Mouse (Mus musculus): ENCODE results near the gene Pigr. TPM values are rescaled to one million over a fixed set of nuclear protein-coding genes. Genes with fewer than 3 reads are reported as not detected.
A peak's percentile ranks its signal among the peaks of the same experiment; 100 is the strongest.

The Pigr gene
- polyA plus RNA-seq, 1 experiment from 2014 or later: not detected

DNA sequence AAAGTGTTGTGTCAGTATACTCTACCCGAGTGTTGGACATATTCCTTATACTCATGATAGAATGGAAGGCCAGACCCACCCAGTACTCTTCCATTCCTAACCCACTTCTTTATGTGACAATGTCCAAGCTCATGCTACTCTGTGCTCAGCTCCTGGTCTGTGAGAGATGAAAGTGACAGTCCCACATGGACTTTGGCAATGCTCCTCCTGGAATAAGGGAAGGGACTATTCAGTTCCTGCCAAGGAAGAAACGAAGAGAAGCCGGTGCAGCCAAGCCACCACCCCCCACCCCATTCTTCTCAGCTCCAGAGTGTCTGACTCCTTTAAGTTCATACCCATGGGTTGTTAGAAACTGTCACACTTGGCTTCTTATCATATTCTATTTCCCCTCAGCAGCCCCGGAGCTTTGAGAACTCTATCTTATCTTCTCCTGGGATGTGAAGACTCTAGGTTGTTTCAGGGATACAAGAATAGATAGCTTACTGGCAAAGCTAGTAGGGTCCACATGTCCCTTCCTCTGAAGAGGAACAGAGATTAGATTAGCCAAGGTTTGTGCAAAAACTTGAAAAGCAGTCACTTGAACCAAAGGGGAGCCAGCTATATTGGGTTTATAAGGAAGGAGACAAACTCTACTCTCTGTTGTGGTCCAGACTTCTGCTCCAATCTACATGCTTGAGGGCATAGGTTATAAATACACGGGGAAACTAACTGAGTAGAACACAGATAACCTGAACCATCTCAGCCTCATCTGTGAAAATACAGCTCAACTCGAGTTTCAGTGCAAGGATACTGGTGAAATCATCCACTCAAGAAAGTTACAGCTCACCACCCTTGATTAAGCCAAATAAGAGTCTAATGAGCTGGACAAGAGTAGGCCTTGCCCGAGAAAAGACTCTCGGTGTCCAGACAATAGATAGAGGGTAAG lies 3.7 kb downstream of the Pigr start:
- Histone ChIP-seq H3K9me3 (ENCODE audit: low read depth, low read length) (no peaks in the 10 kb centered on the region), H3K4me1 (ENCODE audit: insufficient read depth) (no peaks in the 10 kb centered on the region), H3K27ac (ENCODE audit: low read depth) (no peak overlapping the region), H3K36me3 (ENCODE audit: insufficient read depth) (no peaks in the 10 kb centered on the region), H3K9ac (no peak overlapping the region), H3K4me3 (ENCODE audit: low read depth, low read length) (no peak overlapping the region), H3K27me3 (ENCODE audit: insufficient read depth, low read length) (no peaks in the 10 kb centered on the region), H3K4me2 (no peak overlapping the region)
- no peak for DNase-seq
- 62% methylated on average over 8 of the region's 8 CpGs for WGBS
- TF ChIP-seq CTCF (IDR thresholded peaks at IDR 0.05; ENCODE audit: low read depth): no peak
- ATAC-seq (ENCODE audit: insufficient read depth): no peak

DNA sequence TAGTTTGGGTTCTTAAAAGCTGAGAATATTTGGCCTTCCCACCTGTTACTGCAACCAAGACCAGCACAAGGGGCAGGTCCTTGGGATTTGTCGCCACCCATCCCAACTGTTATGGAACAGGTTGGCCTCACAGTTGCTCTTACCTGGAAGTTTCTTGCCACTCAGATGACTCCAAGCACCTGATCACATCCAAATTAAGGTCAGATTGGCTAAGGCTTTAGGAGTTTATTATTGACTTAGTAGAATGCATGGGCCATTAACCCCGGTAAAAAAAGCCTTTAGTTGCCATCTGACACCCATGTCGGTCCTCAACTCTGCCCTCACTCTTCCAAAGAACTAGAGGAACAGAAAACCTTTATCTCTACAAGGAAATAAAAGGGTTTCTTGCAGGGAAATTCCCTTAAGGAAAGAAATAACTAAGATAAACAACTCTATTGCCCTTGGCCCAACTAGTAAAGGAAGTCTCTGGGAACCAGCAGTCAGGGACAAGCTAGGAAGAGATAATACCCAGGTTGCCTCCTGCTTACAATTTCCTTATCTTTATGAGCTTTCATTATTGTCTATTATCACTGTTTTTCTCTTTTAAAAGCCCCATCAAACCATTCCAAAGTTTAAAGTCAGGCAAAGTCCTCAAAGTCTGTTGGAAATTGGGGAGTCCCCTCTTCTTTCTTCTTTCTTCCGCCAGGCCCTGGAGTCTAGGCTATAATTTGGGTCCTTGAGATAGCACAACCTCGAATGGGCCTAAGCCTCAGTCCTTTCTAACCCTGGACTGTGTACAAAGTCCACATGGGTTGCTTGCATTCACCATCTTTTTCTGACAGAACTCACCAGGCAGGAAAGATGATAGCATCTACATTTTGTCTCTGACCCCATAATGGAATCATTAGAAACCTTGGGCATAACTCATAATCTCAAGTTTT lies 6.0 kb downstream of the Pigr start:
- no peak overlapping the region for H3K27ac ChIP-seq (ENCODE audit: low read depth)
- no peaks in the 10 kb centered on the region for H3K4me1 ChIP-seq (ENCODE audit: insufficient read depth)
- no peak for ATAC-seq (ENCODE audit: insufficient read depth)
- H3K4me2 ChIP-seq: no peak overlapping the region
- no peak overlapping the region for H3K4me3 ChIP-seq (ENCODE audit: low read depth, low read length)
- TF ChIP-seq CTCF (IDR thresholded peaks at IDR 0.05; ENCODE audit: low read depth): no peak
- H3K36me3 ChIP-seq (ENCODE audit: insufficient read depth): no peaks in the 10 kb centered on the region
- 75% methylated on average over 5 of the region's 5 CpGs for WGBS
- no peaks in the 10 kb centered on the region for H3K9me3 ChIP-seq (ENCODE audit: low read depth, low read length)
- H3K9ac ChIP-seq: no peak overlapping the region
- DNase-seq: no peak
- no peaks in the 10 kb centered on the region for H3K27me3 ChIP-seq (ENCODE audit: insufficient read depth, low read length)

DNA sequence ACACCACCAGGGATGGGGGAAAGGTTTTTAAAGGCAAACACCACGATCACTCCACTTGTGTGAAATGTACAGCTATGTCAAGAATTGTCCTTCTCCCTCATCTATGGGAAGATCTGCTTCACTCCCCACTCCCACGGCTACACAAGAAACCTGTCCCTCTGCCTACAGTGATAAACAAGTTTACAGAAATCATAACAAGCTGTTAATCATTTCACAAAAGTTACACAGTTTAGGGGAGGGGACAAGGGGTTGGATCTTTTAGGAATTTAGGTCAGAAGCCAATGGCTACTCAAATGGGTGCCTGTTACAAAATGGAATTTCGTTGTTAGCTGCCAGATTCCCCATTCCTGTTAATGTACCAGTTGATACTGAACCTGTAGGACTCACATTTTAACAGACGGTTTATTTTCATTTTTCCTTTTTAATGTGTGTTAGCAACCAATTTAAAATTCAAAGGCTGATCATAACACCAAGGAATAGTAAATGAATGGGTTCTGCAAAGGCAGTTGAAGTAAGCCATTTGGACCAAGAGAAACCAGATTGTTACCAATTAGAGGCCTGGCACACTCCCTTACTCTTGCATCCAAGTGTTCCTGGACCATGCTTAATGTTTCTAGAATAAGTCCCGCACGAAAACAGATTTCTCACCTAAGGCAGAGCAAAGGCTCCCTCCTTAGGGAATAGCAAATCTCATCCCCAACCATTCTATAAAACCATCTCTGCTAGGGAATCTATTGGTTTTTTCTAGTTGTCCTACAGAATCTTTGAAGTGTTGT lies 8.9 kb downstream of the Pigr start:
- Histone ChIP-seq H3K27me3 (ENCODE audit: insufficient read depth, low read length) (no peaks in the 10 kb centered on the region), H3K36me3 (ENCODE audit: insufficient read depth) (no peaks in the 10 kb centered on the region), H3K4me1 (ENCODE audit: insufficient read depth) (0 out of 2 replicates have a peak, but pooled peaks cover 3% of the 10 kb centered on the region), H3K4me3 (ENCODE audit: low read depth, low read length) (no peak overlapping the region), H3K27ac (ENCODE audit: low read depth) (no peak overlapping the region), H3K4me2 (no peak overlapping the region), H3K9ac (no peak overlapping the region), H3K9me3 (ENCODE audit: low read depth, low read length) (no peaks in the 10 kb centered on the region)
- ATAC-seq (ENCODE audit: insufficient read depth) (no peak), DNase-seq (no peak)
- WGBS: 78% methylated on average over 6 of the region's 6 CpGs
- no peak for TF ChIP-seq CTCF (IDR thresholded peaks at IDR 0.05; ENCODE audit: low read depth)

DNA sequence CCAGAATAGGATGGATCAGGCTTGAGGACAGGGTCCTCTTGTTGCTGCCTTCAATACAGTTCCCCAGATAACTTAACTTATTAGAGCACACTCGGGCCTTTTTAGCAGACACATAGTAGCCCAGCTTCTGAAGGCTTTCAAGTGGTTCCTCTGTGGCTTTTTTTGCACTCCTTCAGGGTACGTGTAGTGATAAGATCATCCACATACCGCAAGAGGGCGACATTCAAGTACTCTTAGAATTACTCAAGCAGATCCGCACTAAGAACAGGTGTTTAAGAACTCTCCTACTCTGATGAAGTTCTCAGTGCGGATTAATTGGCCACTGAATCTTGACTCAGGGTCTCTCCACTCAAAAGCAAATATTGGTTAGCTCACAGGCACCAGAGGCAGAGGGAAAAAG lies 11.8 kb downstream of the Pigr start:
- WGBS: 48% methylated on average over 6 of the region's 6 CpGs
- peak; percentile 51 for TF ChIP-seq CTCF (IDR thresholded peaks at IDR 0.05; ENCODE audit: low read depth)
- no peak overlapping the region for H3K4me2 ChIP-seq
- H3K27me3 ChIP-seq (ENCODE audit: insufficient read depth, low read length): no peaks in the 10 kb centered on the region
- H3K4me3 ChIP-seq (ENCODE audit: low read depth, low read length): no peak overlapping the region
- 0 out of 2 replicates have a peak, but pooled peaks cover 3% of the 10 kb centered on the region for H3K4me1 ChIP-seq (ENCODE audit: insufficient read depth)
- no peak overlapping the region for H3K9ac ChIP-seq
- H3K36me3 ChIP-seq (ENCODE audit: insufficient read depth): no peaks in the 10 kb centered on the region
- H3K9me3 ChIP-seq (ENCODE audit: low read depth, low read length): no peaks in the 10 kb centered on the region
- peak; percentile 71 for DNase-seq
- H3K27ac ChIP-seq (ENCODE audit: low read depth): no peak overlapping the region
- no peak for ATAC-seq (ENCODE audit: insufficient read depth)

DNA sequence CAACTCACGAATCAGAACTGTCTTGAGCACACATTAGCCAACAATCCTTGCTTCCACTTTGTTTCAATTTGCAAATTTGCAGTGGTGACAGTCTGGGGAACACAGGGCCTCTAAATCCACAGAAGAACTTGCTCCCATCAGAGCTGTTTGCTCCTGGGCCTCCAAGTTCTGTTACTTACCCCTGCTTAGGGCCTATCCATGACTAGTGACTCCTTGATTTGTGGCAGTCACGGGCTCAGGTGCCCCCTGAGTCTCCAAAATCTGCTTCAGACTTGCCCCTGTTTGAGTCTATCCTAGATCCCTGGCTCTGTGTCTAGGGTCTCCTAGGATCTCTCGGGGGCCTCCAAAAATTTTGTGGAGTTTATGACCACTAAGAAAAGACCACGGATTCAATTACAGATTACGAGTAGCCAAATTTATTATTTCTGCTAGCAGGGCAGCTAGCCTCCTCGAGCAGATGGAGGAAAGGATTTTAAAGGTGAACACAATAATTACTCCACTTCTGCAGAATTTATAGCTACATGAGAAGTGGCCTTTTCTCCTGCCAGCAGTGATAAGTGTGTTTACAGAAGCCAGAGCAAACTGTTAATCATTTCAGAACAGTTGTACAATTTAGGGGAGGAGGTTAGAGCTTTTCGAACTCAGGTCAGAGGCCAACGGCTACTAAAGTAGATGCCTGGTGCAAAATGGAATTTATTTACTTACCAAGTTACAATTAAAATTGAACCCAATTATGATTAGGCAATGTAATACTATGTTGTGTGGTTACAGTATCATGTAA lies 14.3 kb downstream of the Pigr start:
- no peak overlapping the region for H3K4me2 ChIP-seq
- H3K27ac ChIP-seq (ENCODE audit: low read depth): no peak overlapping the region
- H3K4me1 ChIP-seq (ENCODE audit: insufficient read depth): 0 out of 2 replicates have a peak, but pooled peaks cover 3% of the 10 kb centered on the region
- no peak overlapping the region for H3K9ac ChIP-seq
- WGBS: 38% methylated on average over 8 of the region's 8 CpGs
- TF ChIP-seq CTCF (IDR thresholded peaks at IDR 0.05; ENCODE audit: low read depth): no peak
- H3K36me3 ChIP-seq (ENCODE audit: insufficient read depth): no peaks in the 10 kb centered on the region
- H3K4me3 ChIP-seq (ENCODE audit: low read depth, low read length): no peak overlapping the region
- H3K9me3 ChIP-seq (ENCODE audit: low read depth, low read length): no peaks in the 10 kb centered on the region
- H3K27me3 ChIP-seq (ENCODE audit: insufficient read depth, low read length): no peaks in the 10 kb centered on the region
- DNase-seq (no peak), ATAC-seq (ENCODE audit: insufficient read depth) (no peak)

DNA sequence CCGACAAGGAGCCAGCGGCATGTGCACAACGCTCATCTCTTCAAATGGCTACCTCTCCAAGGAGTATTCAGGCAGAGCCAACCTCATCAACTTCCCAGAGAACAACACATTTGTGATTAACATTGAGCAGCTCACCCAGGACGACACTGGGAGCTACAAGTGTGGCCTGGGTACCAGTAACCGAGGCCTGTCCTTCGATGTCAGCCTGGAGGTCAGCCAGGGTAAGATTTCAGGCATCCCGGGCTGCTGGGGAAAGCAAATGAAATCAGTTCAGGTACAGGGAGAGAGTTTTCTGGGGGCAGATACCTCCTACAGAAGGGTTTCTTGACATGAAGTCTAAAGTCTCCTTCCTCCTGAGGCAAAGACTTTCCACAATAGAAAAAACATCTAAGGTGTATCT lies 15.1 kb downstream of the Pigr start:
- Histone ChIP-seq H3K9me3 (ENCODE audit: low read depth, low read length) (no peaks in the 10 kb centered on the region), H3K27ac (ENCODE audit: low read depth) (no peak overlapping the region), H3K27me3 (ENCODE audit: insufficient read depth, low read length) (no peaks in the 10 kb centered on the region), H3K9ac (no peak overlapping the region), H3K4me2 (no peak overlapping the region), H3K36me3 (ENCODE audit: insufficient read depth) (no peaks in the 10 kb centered on the region), H3K4me3 (ENCODE audit: low read depth, low read length) (no peak overlapping the region), H3K4me1 (ENCODE audit: insufficient read depth) (0 out of 2 replicates have a peak, but pooled peaks cover 3% of the 10 kb centered on the region)
- whole genome bisulfite sequencing: 85% methylated on average over 7 of the region's 7 CpGs
- no peak for DNase-seq
- no peak for ATAC-seq (ENCODE audit: insufficient read depth)
- no peak for TF ChIP-seq CTCF (IDR thresholded peaks at IDR 0.05; ENCODE audit: low read depth)

Measured in lung, embryonic 14.5 days (tissue).